Mouse (Mus musculus): ENCODE results near the gene Armc12.

DNA sequence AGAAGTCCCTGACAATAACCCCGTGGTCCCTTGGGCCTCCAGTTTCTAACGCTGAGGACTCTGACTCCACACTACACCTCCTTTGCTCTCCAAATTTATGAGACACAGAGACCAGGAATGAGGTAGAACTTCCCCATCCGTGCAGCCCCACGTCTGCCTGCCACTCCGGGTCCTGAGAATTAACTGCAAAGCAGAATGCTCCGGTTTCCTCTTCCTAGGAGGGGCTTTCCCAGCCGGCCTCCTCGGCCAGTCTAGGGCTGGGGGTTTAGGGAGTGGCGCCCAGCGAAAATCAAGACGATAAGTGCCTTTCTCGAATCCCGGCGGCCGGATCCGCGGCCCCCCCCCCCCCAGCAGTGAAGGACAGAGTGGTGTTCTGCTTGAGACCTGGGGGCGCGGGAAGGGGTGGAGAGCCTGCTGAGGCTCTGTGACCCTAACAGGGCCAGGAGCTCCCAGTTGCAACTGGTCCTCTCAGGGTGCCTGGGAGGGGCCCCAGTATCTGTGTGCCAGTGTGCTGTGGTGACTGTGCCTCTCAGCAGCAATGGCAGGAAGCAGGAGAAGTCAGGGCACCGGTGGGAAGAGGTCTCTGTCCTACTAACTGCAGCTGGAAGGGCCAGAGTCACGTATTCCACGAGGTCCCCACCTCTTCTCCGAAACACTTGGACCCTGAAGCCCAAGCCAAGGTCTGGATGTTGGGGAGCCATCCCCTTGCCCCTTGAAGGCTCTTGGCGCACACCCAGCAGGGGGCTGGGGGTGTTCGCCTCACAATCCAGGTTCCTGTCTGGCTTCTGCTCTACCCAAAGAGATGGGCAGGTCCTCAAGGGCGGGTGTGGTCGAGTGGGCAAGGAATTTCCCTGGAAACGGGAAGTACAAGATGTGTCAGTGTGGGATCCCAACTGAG is 19.9 kb upstream of the Armc12 start:
- TF ChIP-seq GATA1 (IDR thresholded peaks at IDR 0.05; ENCODE audit: borderline replicate concordance, low read length) (no peak), FLI1 (IDR thresholded peaks at IDR 0.05; ENCODE audit: low read length) (no peak)
